Mouse (Mus musculus) lung, postnatal 0 days (tissue): ENCODE data around the gene Slc1a2.

ENCODE experiments used
- CTCF ChIP-seq: IDR thresholded peaks from 2 replicates; pipeline ENCODE4 v1.5.1; 2016; ENCODE audit warnings: antibody characterized with exemption, mild to moderate bottlenecking
- EP300 ChIP-seq: IDR thresholded peaks from 2 replicates; pipeline ENCODE4 v1.6.1; 2016; ENCODE audit warnings: antibody characterized with exemption, mild to moderate bottlenecking, control low read depth

- TF ChIP-seq EP300 (no peak), CTCF (no peak)
These were observed 104.7 kb downstream of the Slc1a2 start for GRCm38 (mm10) chr2:102763176-102763575.
